Mouse (Mus musculus) kidney, adult 2 months (tissue): ENCODE results near the gene Cdk15.

Source experiments
- CTCF ChIP-seq: fragments of 200-500 bp; conservative IDR thresholded peaks from 2 replicates; pipeline ENCODE4 v1.5.1; 2011; ENCODE audit warnings: low read depth, mild to moderate bottlenecking, control low read depth, low read length, moderate library complexity, mixed read lengths; ENCODE audit not compliant: insufficient read depth, insufficient read length
- POLR2A ChIP-seq: fragments of 200-500 bp; IDR thresholded peaks from one replicate; pipeline ENCODE4 v1.6.1; 2011; ENCODE audit warnings: low read depth, low read length, control low read depth

- TF ChIP-seq CTCF (no peak), POLR2A (no peak)
Measured at GRCm38 (mm10) chr1:59243770-59244169, 12.9 kb upstream of the Cdk15 start.
